Mouse (Mus musculus) heart, adult 2 months (tissue): ENCODE measurements around the gene Prss30. TPM values are rescaled to one million over a fixed set of nuclear protein-coding genes. Genes with fewer than 3 reads are reported as not detected.
A peak's percentile ranks its signal among the peaks of the same experiment; 100 is the strongest.

Experiments
- DNase-seq, 2 experiments: peaks; one replicate each; pipeline ENCODE4 v3.0.0; 2021
- H3K27ac ChIP-seq: fragments of 200-600 bp; 2 replicates; pipeline ENCODE4 v1.8.1; 2022
- H3K27me3 ChIP-seq: fragments of 200-500 bp; 2 replicates; pipeline ENCODE4 v1.6.1; 2012; ENCODE audit warnings: mild to moderate bottlenecking, low read length, inconsistent platforms, mixed read lengths; ENCODE audit not compliant: control insufficient read depth, insufficient read depth
- H3K36me3 ChIP-seq: fragments of 200-500 bp; 2 replicates; pipeline ENCODE4 v1.6.1; 2012; ENCODE audit warnings: low read length, inconsistent platforms; ENCODE audit not compliant: control insufficient read depth, insufficient read depth
- H3K4me1 ChIP-seq: fragments of 200-500 bp; 2 replicates; pipeline ENCODE4 v1.6.1; 2011; ENCODE audit warnings: low read length; ENCODE audit not compliant: control insufficient read depth, insufficient read depth
- H3K4me3 ChIP-seq: fragments of 200-600 bp; 2 replicates; pipeline ENCODE4 v1.8.1; 2022
- H3K79me2 ChIP-seq: fragments of 200-500 bp; replicated peaks from 2 replicates; pipeline ENCODE4 v1.6.1; 2012; ENCODE audit warnings: mild to moderate bottlenecking, inconsistent platforms, low read length, moderate library complexity, mixed read lengths; ENCODE audit not compliant: control insufficient read depth, insufficient read depth
- H3K9ac ChIP-seq: fragments of 200-500 bp; 2 replicates; pipeline ENCODE4 v1.6.1; 2012; ENCODE audit warnings: low read depth, mild to moderate bottlenecking, control low read depth, inconsistent platforms, low read length, mixed read lengths
- CTCF ChIP-seq: fragments of 200-600 bp; IDR thresholded peaks from 2 replicates; pipeline ENCODE4 v1.8.1; 2022; ENCODE audit warnings: antibody characterized with exemption, mild to moderate bottlenecking, moderate library complexity
- EP300 ChIP-seq: fragments of 200-500 bp; IDR thresholded peaks from 2 replicates; pipeline ENCODE4 v1.6.1; 2011; ENCODE audit warnings: low read depth, low read length, control low read depth; ENCODE audit not compliant: insufficient read depth
- POLR2A ChIP-seq: fragments of 200-500 bp; IDR thresholded peaks from 2 replicates; pipeline ENCODE4 v1.6.1; 2011; ENCODE audit warnings: mild to moderate bottlenecking, low read depth, low read length, control low read depth; ENCODE audit not compliant: insufficient read depth
- WGBS: fragments of 180-500 bp; shearing (Covaris S2); methylation state at CpG from one replicate; pipeline ENCODE4 v1.1.7; 2018; 5-methylcytosine and 5-hydroxymethylcytosine counted together
- intact Hi-C: fragments of 180-260 bp; cut with DNase I; formaldehyde crosslinking; loops from one replicate; pipeline ENCODE4 v1.15.1; 2025
- polyA plus RNA-seq: library from polyadenylated mRNA; depleted of rRNA; stranded (reverse); fragments of >200 nt; gene quantifications from 2 replicates; pipeline ENCODE4 v1.2.3, GENCODE M21; 2012
- total RNA-seq, 2 experiments: library from RNA; stranded (reverse); gene quantifications; 2 replicates each; pipeline ENCODE4 v1.2.3; 2021

Prss30 gene
- total and polyA plus RNA-seq, 3 experiments, result 0.12 TPM; not detected in 2

DNA sequence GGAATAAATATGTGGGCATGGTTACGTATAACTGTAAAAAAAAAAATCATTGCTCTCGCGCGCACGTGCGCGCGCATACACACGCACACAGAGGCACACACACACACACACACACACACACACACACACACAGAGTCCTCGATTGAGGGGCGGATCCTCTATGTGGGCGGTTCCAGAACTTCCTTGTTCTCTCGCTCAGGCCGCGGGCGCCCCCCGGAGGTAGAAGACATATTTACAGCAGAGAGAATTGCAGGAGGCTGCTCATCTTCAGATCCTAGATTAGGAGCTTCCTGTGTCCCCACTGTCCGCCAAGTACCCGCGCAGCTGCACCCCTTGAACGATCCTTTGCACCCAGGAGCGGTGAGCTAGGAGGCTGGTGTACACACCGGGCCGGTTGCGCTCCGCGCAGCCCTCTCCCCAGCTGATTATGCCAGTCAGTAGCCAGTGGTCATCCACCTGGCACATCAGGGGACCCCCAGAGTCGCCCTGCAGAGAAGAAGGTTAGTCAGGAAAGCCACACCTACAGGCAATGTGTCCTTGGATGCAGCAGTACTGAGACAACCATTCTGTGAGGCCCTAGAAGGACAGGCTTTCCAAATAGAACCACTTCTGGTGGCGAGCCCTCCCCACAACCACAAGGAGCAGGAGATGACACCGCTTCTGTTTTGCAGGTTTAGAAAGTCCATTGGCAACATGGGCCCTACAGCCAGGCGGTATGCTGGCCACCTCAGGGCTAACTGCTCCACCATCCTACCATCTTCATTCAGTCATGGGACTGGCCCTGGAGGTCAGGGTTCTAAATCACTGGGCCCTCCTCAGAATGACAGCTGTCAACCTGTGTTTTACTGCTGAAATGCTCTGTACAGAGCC is 13.4 kb upstream of the Prss30 start:
- Histone ChIP-seq H3K36me3 (no peaks in the 10 kb centered on the region), H3K9ac (no peak overlapping the region), H3K79me2 (no peaks in the 10 kb centered on the region), H3K4me3 (no peak overlapping the region), H3K4me1 (no peaks in the 10 kb centered on the region), H3K27me3 (no peaks in the 10 kb centered on the region), H3K27ac (no peak overlapping the region)
- TF ChIP-seq CTCF, result peak; percentile 65
- no peak for TF ChIP-seq POLR2A
- 13% methylated on average over 31 of the region's 31 CpGs for WGBS
- intact Hi-C loops, result no loop called here
- DNase-seq, result peak; percentile 82 to 85

DNA sequence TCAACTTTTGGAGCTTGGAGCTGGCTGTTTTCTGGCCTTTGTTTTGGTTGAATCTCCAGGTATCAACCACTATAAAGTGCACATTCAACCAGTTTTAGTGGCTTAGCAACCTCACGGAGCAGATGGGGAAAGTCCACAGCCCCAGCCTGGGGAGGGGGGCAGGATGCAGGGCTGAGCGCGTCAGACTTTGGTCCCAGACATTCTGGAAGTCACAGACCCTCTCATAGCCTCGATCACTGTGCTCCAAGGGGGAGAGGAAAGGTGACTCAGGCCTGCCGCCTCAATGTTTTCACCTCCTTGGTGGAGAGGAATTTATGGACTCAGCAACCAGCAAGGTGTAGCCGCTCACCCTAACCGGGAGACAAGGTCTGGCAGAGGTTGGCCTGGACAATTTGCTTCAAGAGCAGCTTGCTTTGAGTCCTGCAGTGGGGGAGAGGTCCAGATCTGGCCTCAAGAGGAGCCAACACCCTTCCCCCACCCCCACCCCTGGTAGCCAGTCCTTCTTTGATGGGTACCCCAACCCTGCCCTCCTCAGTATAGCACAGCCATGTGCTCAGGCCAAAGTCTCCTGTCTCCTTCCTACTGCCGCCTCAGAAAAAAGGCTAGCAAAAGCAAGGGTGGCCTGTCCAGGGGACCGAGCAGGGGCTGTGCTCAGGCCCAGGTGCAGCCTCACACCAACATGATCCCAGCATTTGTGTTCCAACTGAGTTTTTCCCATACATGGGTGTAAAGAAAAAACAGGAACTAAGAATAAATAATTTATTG is 12.6 kb upstream of the Prss30 start:
- H3K4me1 ChIP-seq, result no peaks in the 10 kb centered on the region
- intact Hi-C loops, result no loop called here
- no peaks in the 10 kb centered on the region for H3K27me3 ChIP-seq
- no peak overlapping the region for H3K27ac ChIP-seq
- no peaks in the 10 kb centered on the region for H3K36me3 ChIP-seq
- TF ChIP-seq POLR2A (no peak), EP300 (no peak), CTCF (no peak)
- H3K79me2 ChIP-seq, result no peaks in the 10 kb centered on the region
- no peak for DNase-seq
- H3K4me3 ChIP-seq, result no peak overlapping the region
- 74% methylated on average over 9 of the region's 9 CpGs for WGBS
- H3K9ac ChIP-seq, result no peak overlapping the region

DNA sequence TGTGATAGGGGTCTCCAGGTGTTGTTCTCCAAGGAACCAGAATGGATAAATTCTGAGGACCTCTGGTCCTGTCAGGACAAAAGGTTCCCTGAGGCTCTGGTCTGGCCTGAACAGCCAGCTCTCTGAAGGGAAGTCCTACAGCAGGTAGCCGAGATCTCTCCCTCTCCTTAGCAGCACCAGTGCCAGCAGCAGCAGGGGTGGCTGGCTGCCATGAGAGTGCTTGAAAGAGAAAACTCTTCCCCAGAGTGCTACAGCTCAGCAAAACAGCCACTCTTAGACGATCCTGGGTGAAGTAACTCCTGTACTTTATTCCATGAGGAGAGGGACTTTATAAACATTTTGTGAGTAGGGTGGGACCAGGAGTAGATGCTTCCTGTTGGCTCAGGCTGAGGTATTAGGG is 9.4 kb upstream of the Prss30 start:
- Histone ChIP-seq H3K79me2 (no peaks in the 10 kb centered on the region), H3K36me3 (no peaks in the 10 kb centered on the region), H3K4me3 (no peak overlapping the region), H3K9ac (no peak overlapping the region), H3K27ac (no peak overlapping the region), H3K4me1 (no peaks in the 10 kb centered on the region), H3K27me3 (no peaks in the 10 kb centered on the region)
- intact Hi-C loops, result no loop called here
- TF ChIP-seq POLR2A, result no peak
- no peak for DNase-seq
- WGBS, result 29% methylated on average over 2 of the region's 2 CpGs

DNA sequence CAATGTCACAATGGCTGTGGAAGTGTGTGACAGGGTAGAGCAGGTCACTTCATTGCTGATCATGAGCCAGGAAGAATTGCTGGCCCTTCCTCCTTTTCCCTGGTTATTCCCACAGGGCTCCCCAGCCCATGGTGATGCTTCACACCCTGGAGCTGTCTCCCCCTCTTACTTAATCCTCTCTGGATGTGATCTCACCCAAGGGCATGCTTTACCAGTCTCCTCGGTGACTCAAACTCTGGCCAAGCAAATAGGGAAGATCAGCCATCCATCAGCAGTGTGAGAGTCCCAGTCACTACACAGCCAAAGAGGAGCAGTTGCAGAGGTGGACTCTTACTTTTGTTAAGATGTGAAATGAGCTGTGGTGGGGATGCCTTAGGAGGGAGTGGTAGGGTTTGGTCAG is 4.6 kb upstream of the Prss30 start:
- WGBS, result 76% methylated on average over 1 of the region's 1 CpGs
- Histone ChIP-seq H3K27me3 (no peaks in the 10 kb centered on the region), H3K79me2 (no peaks in the 10 kb centered on the region), H3K36me3 (no peaks in the 10 kb centered on the region), H3K9ac (no peak overlapping the region), H3K27ac (no peak overlapping the region), H3K4me1 (no peaks in the 10 kb centered on the region), H3K4me3 (no peak overlapping the region)
- intact Hi-C loops, result no loop called here
- no peak for DNase-seq
- TF ChIP-seq EP300 (no peak), POLR2A (no peak), CTCF (no peak)

DNA sequence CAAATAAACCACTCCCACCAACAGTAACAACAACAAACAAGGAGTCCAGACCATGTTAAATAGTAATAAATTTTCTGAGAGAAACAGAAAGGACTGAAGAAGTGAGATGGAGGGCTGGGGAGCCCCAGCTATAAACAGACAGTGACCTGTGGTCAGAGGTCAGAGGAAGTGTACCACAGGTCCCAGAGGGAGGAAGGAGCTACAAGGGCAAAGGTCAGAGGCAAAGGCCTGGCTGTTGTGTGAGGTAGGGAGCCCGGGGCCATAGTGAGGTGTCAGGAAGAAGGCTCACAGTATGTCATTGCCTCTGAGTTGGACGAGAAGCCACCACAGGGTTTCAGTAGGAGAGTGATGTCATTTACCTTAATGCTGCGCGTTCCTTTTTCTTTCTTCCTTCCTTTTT is 2.5 kb upstream of the Prss30 start:
- TF ChIP-seq CTCF (no peak), POLR2A (no peak), EP300 (no peak)
- H3K27me3 ChIP-seq, result no peaks in the 10 kb centered on the region
- no peak overlapping the region for H3K27ac ChIP-seq
- no peak overlapping the region for H3K4me3 ChIP-seq
- no peak for DNase-seq
- H3K4me1 ChIP-seq, result no peaks in the 10 kb centered on the region
- WGBS, result 55% methylated on average over 4 of the region's 4 CpGs
- intact Hi-C loops, result no loop called here
- no peak overlapping the region for H3K9ac ChIP-seq
- H3K79me2 ChIP-seq, result no peaks in the 10 kb centered on the region
- H3K36me3 ChIP-seq, result no peaks in the 10 kb centered on the region

DNA sequence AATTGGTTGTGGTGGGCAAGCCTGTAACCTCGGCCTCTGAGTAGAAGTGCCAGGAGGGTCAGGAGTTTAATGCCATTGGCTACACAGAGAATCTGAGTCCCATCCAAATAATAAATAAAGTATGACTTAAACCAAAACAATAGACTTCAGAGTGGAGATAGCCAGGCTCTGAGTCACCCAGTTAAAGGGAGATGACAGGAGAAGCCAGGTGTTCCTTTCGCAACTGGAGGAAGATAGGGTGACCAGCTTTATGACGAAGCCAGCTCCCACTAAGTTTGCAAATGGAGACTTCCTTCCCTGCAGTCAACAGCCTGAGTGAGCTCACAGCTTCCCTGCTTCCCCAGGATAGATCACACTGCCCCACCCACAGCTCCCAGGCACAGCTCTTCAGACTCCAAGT is 895 bp downstream of the Prss30 start:
- no peaks in the 10 kb centered on the region for H3K4me1 ChIP-seq
- intact Hi-C loops, result no loop called here
- no peak for DNase-seq
- no peaks in the 10 kb centered on the region for H3K79me2 ChIP-seq
- H3K27ac ChIP-seq, result no peak overlapping the region
- TF ChIP-seq CTCF, result no peak
- TF ChIP-seq POLR2A, result no peak
- no peak for TF ChIP-seq EP300
- no peak overlapping the region for H3K9ac ChIP-seq
- no peaks in the 10 kb centered on the region for H3K36me3 ChIP-seq
- no peaks in the 10 kb centered on the region for H3K27me3 ChIP-seq
- H3K4me3 ChIP-seq, result no peak overlapping the region
- WGBS, result 53% methylated on average over 3 of the region's 3 CpGs
